Mouse (Mus musculus) cerebellum, adult (tissue): ENCODE measurements around the gene Pitpnm2.

Experiments used
- ATAC-seq: cut with Nextera tagmentation; 2 replicates; pipeline ENCODE4 v1.9.2; 2017; ENCODE audit warnings: mild to moderate bottlenecking, moderate library complexity, mixed read lengths; ENCODE audit not compliant: insufficient number of reproducible peaks, low FRiP score, low TSS enrichment

Gene Pitpnm2

DNA sequence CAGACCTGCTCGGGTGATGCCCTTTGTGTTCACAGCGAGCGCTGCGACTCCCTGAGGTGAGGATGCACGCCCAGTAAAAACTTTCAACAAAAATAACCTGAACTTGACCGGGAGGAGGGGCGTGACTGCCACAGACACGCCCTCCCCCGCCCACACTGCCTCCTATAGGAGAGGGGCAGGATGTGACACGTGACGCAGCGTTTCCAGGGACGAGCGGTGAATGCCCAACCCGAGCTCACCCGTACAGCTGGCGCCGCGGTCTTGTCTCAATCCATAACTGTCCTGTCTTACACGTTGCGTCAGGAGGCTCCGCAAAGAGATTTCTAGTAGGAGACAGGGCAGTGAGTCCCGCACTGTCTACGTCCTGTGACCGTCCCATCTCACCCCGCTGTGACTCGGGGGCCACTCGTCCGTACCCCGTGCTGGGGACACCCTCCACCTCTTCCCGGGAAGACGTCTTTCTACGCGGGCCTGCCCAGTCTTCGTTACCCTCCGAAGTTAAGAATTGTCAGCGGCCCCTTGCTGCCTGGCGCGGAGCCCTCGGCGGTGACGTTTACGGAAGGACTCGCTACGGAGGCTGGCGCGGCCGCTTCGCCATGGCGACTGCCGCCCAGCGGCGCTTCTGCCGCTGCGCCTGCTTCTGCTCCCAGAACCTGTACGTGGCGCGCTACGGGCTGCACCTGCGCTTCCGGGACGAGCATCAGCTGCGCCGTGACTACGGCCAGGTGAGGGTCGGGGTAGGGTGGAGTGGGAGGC, 137.6 kb downstream of the Pitpnm2 start, which contains the start of gene Ogfod2:
TSS of gene Ogfod2 (plus strand) at position 556 of the 756 bp plus-strand sequence.
- ATAC-seq: peak; percentile 85

DNA sequence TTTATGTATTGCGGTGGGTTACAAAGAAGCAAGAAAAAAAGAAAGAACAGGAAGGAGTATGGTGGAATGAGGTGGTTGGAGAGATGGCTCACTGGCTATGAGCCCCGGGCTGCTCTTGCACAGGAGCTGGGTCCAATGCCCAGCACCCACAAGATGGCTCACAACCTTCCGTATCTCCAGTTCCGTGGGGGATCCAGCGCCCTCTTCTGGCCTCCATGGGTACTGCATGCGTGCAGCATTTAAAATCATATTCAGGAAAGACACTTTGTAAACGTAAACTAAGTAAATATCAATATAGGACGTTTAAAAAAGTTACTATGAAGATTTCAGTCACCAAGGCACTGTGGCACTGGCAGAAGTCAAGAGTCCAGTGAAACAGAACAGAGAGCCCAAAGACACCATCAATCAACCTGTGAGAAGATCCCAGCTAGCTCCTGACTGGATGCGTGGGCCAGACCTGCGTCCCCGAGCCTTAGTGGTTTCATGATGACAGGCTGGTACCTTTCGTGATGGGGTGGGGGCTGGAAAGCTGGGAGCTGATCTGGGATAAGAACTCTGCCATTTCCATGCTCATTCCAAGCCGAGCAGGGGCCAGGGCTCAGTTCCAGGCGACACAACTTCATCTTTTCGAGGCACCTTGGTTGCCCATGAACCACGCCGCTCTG, 138.4 kb downstream of the Pitpnm2 start:
- 0 out of 2 replicates have a peak, but pooled peaks have one; percentile 17 for ATAC-seq

DNA sequence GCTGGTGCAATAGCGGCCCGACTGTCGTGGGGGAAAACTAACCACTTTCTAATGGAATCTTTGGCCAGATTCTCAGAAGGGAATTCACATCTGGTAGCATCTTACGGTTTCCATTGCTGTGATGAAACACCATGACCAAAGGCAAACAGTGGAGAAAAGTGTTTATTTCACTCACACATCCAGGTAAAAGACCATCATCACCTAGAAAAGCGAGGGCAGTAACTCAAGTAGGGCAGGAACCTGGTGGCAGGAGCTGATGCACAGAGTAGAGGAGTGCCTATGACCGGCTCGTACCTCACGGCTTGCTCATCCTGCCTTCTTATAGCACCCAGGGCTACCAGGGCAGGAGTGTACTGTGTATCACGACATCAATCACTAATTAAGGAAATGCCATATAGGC, 146.0 kb downstream of the Pitpnm2 start:
- no peak for ATAC-seq

DNA sequence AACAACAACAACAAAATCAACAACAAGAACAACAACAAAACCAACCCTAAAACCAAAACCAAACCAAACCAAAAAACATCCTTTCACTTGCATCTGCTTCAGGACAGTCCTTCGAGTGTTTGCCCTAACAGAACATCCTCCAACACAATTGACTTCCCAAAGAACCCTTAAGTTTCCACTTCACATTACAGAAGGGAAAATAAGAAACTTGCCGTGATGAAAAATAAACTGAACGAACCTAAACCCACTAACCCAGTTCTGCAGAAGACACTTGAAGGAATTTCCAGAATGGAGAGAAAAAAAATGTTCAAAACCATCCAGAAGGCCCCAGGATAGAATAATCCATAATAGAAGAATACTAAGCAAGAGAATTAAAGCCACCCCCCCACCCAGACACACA, 146.5 kb downstream of the Pitpnm2 start:
- no peak for ATAC-seq

DNA sequence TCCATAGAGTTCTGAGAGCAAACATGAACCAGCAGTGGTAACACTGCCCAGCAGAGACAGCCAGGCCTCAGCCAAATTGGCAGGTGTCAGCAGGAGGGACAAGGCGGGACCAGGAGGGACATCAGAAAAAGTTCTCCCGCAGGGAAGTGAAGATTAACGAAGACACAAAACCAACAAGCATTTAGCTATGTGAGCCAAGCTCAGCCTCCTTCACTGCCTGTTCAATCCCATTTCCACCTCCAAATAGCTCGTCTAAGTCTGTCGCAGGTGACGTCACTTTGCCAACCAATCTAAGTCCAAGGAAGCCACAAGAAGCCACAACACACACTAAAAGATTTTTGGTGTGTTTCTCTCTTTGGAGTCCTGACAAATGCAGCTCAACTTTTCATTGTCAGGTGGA, 147.2 kb downstream of the Pitpnm2 start:
- no peak for ATAC-seq

DNA sequence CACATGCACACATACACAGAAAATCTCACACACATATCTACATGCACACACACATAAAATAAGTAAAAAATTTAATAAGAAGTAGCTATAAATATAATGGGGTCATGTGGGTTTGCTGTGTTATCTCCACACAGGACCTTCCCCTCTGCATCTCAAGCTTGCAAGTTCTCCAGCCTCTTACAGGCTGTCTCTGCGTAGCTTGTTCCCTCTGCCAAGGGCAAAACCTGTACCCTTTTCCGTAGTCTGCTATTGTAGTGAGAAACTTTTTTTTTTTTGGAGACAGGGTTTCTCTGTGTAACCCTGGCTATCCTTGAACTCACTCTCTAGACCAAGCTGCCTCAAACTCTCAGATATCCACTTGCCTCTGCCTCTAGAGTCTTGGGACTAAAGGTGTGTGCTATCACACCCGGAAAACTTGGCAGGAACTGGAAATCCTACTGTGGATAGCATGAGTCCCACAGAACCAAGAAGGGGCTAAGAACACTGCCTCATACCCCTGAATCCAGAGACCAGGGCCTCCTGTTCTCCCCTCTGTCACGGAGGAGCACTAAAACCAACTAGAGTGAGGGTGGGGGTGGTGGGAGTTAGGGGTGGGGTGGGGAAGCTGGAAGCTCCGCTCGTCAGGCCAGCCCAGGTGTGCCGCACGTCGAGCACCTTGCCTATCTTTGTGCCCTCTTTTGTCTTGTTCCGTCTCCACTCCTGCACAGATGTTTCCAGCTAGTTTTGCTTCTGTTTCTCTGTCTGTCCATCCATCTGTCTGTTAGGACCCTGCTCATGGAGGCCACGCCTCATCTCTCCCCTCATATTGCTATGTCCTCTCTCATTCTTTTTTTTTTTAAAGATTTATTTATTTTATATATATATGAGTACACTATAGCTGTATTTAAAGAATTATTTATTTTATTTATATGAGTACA, 149.2 kb downstream of the Pitpnm2 start:
- no peak for ATAC-seq

DNA sequence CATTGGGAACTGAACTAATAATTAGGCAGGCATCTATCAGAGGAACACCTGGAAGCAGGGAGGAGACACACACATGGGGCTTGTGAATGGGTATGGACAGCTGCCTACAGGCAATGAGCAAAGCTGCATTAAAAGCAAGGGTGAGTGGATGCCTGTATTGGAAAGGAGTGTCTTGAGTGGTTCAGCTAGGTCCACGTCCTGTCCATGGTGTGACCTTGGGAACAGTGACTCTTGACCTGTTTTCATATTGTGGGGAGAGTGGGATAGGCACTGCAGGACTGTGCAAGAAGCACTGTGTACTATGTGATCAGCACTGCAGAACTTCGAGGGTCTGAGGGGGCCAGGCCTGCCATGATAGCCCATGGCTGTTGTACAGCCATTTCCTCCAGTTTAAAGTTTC, 150.6 kb downstream of the Pitpnm2 start:
- no peak for ATAC-seq

DNA sequence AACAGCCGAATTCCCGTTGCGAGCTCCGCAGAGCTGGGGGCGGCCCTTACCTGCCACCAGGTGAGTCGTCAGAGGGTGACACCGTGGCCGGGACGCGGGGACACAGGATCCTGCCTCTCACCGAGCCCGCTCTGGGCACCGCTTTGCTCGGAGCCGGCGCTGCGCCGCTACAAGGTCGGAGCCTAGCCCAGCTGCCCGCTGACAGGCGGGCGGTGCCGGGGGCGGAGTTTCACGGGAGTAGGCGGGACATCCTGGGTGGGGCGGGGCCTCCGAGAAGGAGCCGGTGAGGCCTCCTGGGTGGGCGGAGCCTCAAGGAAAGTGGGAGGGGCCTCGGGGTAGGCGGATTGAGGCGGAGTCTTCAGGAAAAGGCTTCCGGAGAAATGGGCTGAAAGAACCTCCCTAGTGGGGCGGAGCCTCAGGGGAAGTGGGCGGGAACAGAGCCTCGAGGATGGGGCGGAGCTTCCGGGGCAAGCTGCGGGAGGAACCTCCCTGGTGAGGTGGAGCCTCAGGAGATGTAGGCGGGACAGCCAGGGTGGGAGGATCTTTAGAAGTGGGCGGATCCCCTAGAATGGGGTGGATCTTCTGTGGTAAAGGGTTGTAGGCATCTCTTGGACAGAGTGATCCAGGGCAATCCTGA, 153.8 kb downstream of the Pitpnm2 start, which contains the start of gene Abcb9:
TSS of gene Abcb9 (minus strand) at position 203 of the 637 bp plus-strand sequence.
- ATAC-seq: peak; percentile 67

DNA sequence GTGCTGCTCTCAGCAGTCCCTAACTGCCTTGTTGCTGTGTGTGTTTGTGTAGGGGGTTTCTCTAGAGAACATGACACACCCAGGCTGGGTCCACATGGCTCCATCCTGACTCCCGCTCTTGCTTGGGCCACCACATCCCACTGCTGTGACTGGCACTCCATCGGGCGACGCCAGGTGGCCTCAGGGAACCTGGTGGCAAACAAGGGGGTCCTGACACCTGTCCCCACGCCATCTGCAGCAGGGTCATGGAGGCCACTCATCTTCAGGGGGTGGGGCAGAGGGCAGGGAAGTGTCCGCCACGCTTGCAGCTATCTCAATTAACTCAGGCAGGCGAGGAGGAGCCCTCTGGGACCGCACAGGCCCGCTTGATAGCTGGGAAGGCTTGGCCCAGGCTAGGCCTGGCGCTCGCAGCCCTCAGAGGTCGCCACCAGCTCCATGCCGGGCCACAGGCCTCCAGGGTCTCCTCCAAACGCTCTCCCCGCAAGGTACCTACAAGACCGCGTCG, 154.4 kb downstream of the Pitpnm2 start:
- ATAC-seq: peak; percentile 33; the same call in 1 of the 2 replicates

DNA sequence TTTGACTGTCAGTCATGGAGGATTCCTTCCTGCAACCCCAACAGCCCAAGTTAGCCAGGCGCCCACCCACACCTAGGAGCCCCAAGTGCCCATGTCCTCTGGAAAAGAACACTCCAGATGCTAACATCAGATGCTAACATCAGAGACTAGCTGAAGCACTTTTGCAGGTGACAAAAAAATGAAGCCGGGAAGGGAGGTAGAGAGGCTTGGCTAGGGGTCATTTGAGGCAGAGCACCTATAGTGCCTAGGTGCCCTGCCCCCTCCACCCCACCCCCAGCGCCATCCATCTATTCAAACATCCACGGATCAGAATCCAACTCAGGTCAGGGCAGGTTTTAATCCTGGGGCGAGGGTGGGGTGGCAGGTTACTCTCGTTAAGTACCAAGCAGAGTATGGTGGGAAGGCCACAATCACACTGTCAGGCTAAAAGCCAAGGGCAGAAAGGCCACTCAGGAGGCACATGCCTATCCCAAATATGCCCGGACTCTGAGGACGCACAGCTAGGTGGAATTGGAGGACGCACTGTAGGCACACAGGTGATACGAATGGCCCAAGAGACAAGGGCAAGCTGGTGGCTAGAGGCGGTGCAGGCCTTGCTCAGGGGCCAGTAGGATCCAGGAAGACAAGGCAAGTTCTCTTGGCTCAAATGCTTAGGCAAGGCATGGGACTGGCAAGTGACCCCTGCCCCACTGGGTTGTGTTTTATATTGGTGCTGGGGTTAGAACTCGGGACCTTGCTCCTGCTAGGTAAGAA, 155.5 kb downstream of the Pitpnm2 start:
- no peak for ATAC-seq

DNA sequence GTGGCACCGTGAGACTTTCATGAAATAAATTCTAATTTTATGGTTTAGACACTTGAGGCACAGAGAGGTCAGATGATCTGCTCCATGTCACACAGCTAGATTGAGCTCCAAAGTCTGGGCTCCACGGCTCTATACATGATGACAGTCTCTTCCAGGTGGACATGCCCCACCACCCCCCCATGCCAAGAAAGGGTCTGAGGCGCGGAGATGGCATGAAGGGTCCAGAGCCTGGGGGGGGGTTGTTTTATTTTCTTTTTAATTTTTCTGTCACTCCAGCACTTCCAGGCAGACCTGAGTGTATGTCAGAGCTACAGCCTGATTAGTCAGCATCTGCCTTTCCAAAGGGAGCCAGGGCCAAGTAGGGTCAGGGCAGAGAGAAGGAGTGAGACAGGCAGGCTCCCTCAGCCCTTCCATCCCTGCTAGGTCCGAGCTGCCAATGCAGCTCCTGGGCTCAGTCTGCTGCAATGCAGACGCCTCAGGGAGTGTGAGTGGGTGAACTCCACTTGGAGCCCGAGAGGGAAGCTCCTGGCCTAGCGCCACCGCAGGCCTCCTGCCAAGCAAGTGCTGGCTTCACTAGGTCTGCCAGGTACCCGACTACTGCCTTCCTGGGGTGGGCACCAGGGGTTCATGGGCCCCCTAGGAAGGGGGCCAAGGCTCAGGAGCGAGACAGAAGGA, 156.3 kb downstream of the Pitpnm2 start:
- ATAC-seq: 0 out of 2 replicates have a peak, but pooled peaks have one; percentile 21

DNA sequence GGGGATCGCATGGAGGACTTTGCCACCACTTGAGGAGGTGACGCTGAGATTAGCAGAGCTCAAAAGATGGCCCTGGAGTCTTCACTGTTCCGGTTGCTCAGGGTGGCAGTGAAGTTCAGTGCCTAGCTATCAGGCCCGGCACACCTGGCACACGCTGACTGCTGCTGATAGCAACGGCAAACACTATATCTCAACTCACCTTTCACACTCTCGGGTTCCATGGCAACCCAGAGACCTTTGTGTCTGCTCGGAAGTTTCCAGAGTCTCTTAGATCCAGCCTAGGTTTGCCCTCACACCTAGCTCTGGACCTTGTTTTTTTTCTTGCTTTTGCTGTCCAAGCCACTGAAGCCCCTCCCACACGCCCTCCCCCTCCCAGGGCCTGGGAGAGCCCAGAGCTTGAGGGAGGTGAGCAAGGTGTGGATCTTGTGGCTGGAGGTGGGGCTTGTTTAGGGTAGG, 157.6 kb downstream of the Pitpnm2 start:
- no peak for ATAC-seq

DNA sequence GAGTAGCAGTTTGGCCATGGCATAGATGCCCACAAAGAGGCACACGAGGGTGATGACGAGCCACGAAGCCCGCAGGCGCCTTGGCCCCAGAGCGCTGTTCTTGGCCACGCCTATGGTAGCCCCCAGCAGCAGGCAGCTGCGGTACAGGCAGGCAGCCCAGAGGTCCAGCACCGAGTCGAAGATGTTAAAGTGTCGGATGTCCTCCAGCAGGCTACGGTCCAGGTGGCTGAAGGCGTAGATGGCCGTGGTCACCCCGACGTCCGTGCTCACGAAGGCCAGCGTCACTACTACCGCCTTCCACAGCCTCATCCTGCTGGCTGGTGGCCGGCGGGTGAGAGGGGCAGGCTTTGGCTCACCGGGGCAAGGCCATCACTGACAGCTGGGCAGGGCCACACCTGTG, 159.7 kb downstream of the Pitpnm2 start:
- ATAC-seq: no peak

DNA sequence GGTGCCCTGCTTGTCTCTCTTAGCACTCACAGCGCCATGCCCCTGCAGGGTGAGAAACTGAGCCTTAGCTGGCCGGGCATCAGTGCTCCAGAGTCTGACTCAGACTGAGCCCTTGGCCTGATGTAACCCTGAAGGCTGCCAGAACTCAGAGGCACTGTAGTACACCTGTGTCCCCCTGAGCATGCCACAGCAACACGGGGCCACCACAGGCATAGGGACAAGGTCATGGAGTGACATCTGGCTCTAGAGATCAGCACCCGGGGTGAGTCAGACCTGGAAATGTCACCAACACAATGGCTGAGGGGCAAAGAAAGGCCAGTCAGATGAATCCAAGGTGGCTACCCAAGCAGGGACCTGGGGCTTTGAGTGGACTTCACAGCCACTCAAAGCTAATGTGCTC, 162.7 kb downstream of the Pitpnm2 start:
- no peak for ATAC-seq

DNA sequence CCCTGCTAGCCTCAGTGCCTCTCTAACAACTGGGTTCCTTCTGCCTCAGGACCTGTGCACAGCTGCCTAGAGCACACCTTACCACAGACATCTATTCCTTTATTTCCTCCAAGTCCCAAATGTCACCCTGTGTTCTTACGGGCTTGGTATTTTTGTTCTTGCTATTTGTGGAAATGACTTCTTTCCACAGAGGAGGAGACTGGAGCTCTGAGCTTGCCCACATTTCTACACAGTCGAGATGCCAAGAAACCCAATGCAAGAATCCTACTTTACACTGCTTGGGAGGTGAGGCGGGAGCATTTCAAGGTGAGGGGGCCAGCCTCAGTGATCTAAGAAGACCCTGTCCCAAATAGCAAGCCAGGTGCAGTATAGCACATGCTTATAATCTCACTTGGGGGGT, 164.0 kb downstream of the Pitpnm2 start:
- no peak for ATAC-seq

DNA sequence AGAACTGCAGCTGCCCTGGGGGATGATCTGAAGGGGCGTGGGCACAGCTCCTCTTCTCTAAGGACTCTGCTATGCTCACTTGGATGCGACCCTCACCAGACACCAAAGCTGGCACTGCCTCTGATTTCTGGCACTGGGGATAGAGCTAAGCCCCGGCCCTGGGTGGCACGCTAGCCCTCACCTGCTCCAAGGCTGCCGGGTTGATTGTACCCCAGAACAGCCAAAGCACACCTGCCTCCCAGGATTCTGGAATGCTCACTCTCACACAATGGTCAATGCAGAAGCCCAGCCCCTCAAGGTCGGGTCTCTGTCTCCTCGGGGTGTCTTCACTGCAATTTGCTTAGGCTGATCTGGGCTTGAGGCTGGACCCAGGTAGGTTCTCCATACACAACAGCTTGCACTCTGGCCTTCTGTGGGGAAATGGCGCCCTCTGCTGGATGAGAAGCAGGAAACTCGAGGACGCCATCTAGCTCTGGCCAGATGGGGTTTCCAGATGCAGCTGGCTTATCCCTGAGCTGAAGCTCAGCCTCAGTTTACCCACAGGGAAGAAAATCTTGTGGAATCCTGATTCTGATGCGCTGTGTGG, 164.9 kb downstream of the Pitpnm2 start:
- ATAC-seq: peak; percentile 61; the same call in 1 of the 2 replicates

DNA sequence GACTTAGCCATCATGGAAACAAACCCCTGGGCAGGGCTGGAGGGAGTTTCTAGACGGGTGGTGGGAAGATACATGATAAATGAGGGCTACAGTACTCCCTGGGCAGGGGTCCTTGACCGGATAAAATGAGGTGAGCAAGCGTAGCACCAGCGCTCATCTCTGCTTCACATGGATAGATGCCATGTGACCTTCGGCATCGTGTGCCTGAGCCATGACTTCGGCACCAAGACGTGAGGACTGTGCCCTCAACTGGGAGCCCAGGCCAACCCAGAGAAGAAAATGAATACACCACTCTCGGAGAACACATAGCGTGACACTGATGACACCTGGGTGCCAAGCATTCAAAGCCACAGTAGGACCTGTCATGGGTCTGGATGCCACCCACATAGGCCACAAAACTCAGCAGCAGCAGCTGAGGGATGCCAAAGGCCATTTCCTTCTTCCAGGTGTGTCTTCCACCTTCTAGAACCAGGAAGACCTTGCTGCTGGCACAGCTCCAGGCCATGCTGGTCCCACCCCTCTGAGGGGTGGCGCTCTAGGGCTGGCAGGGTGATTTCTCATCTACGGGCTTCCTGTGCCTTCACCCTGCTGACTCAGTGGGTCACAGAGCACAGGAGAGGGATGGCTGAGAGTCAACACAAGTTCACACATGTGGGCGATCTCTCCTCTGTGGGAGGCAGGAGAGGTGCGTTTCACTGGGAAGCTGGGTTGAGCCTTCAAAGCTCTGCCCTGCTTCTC, 165.5 kb downstream of the Pitpnm2 start:
- no peak for ATAC-seq
